Mouse (Mus musculus) cerebellum, adult 2 months (tissue): Measurements from ENCODE around the gene Plekhh2.

Experiments used
- CTCF ChIP-seq: fragments of 200-500 bp; IDR thresholded peaks from 2 replicates; pipeline ENCODE4 v1.5.1; 2011; ENCODE audit warnings: low read depth, mild to moderate bottlenecking, control low read depth, low read length, moderate library complexity, borderline replicate concordance; ENCODE audit not compliant: insufficient read depth
- POLR2A ChIP-seq: fragments of 200-500 bp; IDR thresholded peaks from 2 replicates; pipeline ENCODE4 v1.6.1; 2011; ENCODE audit warnings: low read length, control low read depth, borderline replicate concordance; ENCODE audit not compliant: insufficient read depth

DNA sequence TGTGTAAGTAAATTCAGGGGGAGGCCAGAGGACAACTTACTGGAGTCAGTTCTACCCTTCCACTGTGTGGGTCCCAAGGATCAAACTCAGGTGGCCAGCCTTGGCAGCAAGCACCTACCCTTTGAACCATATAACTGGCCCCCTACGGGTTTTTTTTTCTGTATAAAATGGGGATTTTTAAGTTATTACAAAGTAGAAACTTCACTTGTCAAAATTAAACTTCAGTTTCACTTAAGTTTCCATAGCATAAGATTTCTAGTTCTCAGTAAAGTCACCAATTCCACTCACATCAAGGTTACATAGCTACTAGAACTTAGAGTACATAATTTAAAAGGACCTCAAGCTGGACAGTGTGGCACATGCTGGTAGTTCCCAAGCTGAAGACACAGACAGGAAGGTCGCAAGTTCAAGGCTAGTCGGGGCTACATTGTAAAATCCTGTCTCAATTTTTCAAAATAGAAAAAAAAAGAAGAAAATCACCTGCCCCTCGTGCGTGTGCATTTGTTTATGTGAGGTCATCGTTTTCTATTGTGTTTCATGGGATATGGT is 104.9 kb downstream of the Plekhh2 start:
- TF ChIP-seq POLR2A (no peak), CTCF (no peak)
